Mouse (Mus musculus) B cell, adult 62 days (primary cell): ENCODE data around the gene Spata6. TPM values are rescaled to one million over a fixed set of nuclear protein-coding genes. Genes with fewer than 3 reads are reported as not detected.

Experiments
- total RNA-seq: library from RNA; stranded (reverse); gene quantifications from 4 replicates; pipeline ENCODE4 v1.2.4, GENCODE M21; 2023

Gene Spata6
- 18.9 to 30.5 TPM (median 22.6 TPM) in 4 replicates for total RNA-seq

GRCm38 (mm10) chr4:111719776-111720661 lies at the start of gene Spata6:
TSS of gene Spata6 (plus strand) at chr4:111719984.

Other genes with a start within 250 kb of the Spata6 start
- not detected in 4 replicates for gene Slc5a9, start 182.9 kb downstream of the Spata6 start, total RNA-seq
- gene Skint8, start 199.4 kb downstream of the Spata6 start, total RNA-seq, result not detected in 4 replicates